Mouse (Mus musculus) adrenal gland, adult (tissue): Measurements from ENCODE around the gene Gapdh.

Experiments
- DNase-seq, 2 experiments: peaks; one replicate each; pipeline ENCODE4 v3.0.0; 2022 to 2023; ENCODE audit warnings: low spot score in 1 of 2; ENCODE audit not compliant: inconsistent age in 2 of 2

The Gapdh gene

GRCm38 (mm10) chr6:125166051-125166751 lies at the start of gene Gapdh:
Gene Gapdh, minus strand, starts transcription at chr6:125166467.
- DNase-seq = peak; percentile 94 to 97

GRCm38 (mm10) chr6:125215148-125215954 lies 49.1 kb upstream of the Gapdh start, which contains the start of gene Vamp1:
Gene Vamp1, plus strand, starts transcription at chr6:125215551.
- DNase-seq = peak; percentile 96 to 99

- peak in 1 of 2 experiments; percentile 64 for DNase-seq
Observed at GRCm38 (mm10) chr6:125213715-125214114, 47.4 kb upstream of the Gapdh start.

GRCm38 (mm10) chr6:125213129-125213528 lies 46.9 kb upstream of the Gapdh start:
- peak in 1 of 2 experiments; percentile 51 for DNase-seq

- DNase-seq = peak; percentile 47 to 86
Observed at GRCm38 (mm10) chr6:125212621-125213020, 46.4 kb upstream of the Gapdh start.

- no peak for DNase-seq
Observed at GRCm38 (mm10) chr6:125210436-125210835, 44.2 kb upstream of the Gapdh start.

GRCm38 (mm10) chr6:125197166-125197565 lies 30.9 kb upstream of the Gapdh start:
- DNase-seq = peak in 1 of 2 experiments; percentile 75

GRCm38 (mm10) chr6:125196301-125196700 lies 30.0 kb upstream of the Gapdh start:
- peak in 1 of 2 experiments; percentile 74 for DNase-seq

GRCm38 (mm10) chr6:125195541-125196075 lies 29.3 kb upstream of the Gapdh start:
- DNase-seq = peak in 1 of 2 experiments; percentile 36

GRCm38 (mm10) chr6:125193390-125193789 lies 27.1 kb upstream of the Gapdh start:
- no peak for DNase-seq

- DNase-seq = peak in 1 of 2 experiments; percentile 62
Observed at GRCm38 (mm10) chr6:125192841-125193240, 26.6 kb upstream of the Gapdh start.

GRCm38 (mm10) chr6:125192016-125192714 lies 25.9 kb upstream of the Gapdh start:
- DNase-seq = peak; percentile 93 to 98

GRCm38 (mm10) chr6:125191332-125192015 lies 25.2 kb upstream of the Gapdh start, which contains the start of the genes Ncapd2 and Mrpl51:
Gene Ncapd2, minus strand, starts transcription at chr6:125191701.
Gene Mrpl51, plus strand, starts transcription at chr6:125191801.
- DNase-seq = peak; percentile 97 to 98

GRCm38 (mm10) chr6:125190816-125191215 lies 24.5 kb upstream of the Gapdh start:
- DNase-seq = no peak

- no peak for DNase-seq
Observed at GRCm38 (mm10) chr6:125186203-125186602, 19.9 kb upstream of the Gapdh start.

- DNase-seq = peak in 1 of 2 experiments; percentile 36
Observed at GRCm38 (mm10) chr6:125182133-125182532, 15.9 kb upstream of the Gapdh start.

- peak; percentile 65 to 76 for DNase-seq
Observed at GRCm38 (mm10) chr6:125179601-125180000, 13.3 kb upstream of the Gapdh start.

- no peak for DNase-seq
Observed at GRCm38 (mm10) chr6:125175469-125175868, 9.2 kb upstream of the Gapdh start.

- DNase-seq = peak; percentile 80 to 93
Observed at GRCm38 (mm10) chr6:125173256-125173655, 7.0 kb upstream of the Gapdh start.

GRCm38 (mm10) chr6:125172474-125172873 lies 6.2 kb upstream of the Gapdh start:
- DNase-seq = peak in 1 of 2 experiments; percentile 68
